Mouse (Mus musculus) forebrain, embryonic 14.5 days (tissue): ENCODE data around the gene Nktr. TPM values are rescaled to one million over a fixed set of nuclear protein-coding genes. Genes with fewer than 3 reads are reported as not detected.

Experiments
- ATAC-seq: fragments of 200-750 bp; cut with Nextera tagmentation; 2 replicates; pipeline ENCODE4 v1.8.0; 2017; ENCODE audit warnings: mild to moderate bottlenecking, moderate library complexity
- DNase-seq: peaks from one replicate; pipeline ENCODE4 v3.0.0-alpha.2; 2015; ENCODE audit warnings: low spot score
- H3K27ac ChIP-seq: fragments of 300-500 bp; sonication (generic); 2 replicates; pipeline ENCODE4 v1.5.1; 2014; ENCODE audit warnings: low read depth, mild to moderate bottlenecking, control low read depth, low read length, moderate library complexity
- H3K27me3 ChIP-seq: fragments of 300-500 bp; sonication (generic); replicated peaks from 2 replicates; pipeline ENCODE4 v1.6.1; 2014; ENCODE audit warnings: low read length, control low read depth, mixed read lengths; ENCODE audit not compliant: control insufficient read depth, insufficient read depth
- H3K36me3 ChIP-seq: fragments of 300-500 bp; sonication (generic); 2 replicates; pipeline ENCODE4 v1.6.1; 2014; ENCODE audit warnings: low read length, control low read depth; ENCODE audit not compliant: control insufficient read depth, insufficient read depth
- H3K4me1 ChIP-seq: fragments of 300-500 bp; sonication (generic); 2 replicates; pipeline ENCODE4 v1.6.1; 2014; ENCODE audit warnings: antibody characterized with exemption, low read length, control low read depth; ENCODE audit not compliant: control insufficient read depth, insufficient read depth
- H3K4me2 ChIP-seq: fragments of 300-500 bp; sonication (generic); 2 replicates; pipeline ENCODE4 v1.6.1; 2014; ENCODE audit warnings: mild to moderate bottlenecking, control low read depth, low read length
- H3K4me3 ChIP-seq: fragments of 300-500 bp; sonication (generic); 2 replicates; pipeline ENCODE4 v1.5.1; 2014; ENCODE audit warnings: low read depth, low read length, control low read depth
- H3K9ac ChIP-seq: fragments of 300-500 bp; sonication (generic); 2 replicates; pipeline ENCODE4 v1.6.1; 2014; ENCODE audit warnings: mild to moderate bottlenecking, low read length, control low read depth, moderate library complexity
- H3K9me3 ChIP-seq: fragments of 300-500 bp; sonication (generic); replicated peaks from 2 replicates; pipeline ENCODE4 v1.6.1; 2016; ENCODE audit warnings: low read length, control low read depth, mixed read lengths; ENCODE audit not compliant: control insufficient read depth
- WGBS: fragments of 180-500 bp; shearing (Covaris S2); extraction: QIAGEN DNeasy Blood & Tissue Kit; methylation state at CpG from one replicate; pipeline ENCODE4 v1.1.7; 2014; 5-methylcytosine and 5-hydroxymethylcytosine counted together
- polyA plus RNA-seq: library from polyadenylated mRNA; unstranded; fragments of >200 nt; fragmentation: Nextera tagmentation; extraction: Ambion mirVana; gene quantifications from 2 replicates; pipeline ENCODE4 v1.2.1, GENCODE M21; 2014

Gene Nktr
- polyA plus RNA-seq, result 41.5 and 53.0 TPM in 2 replicates

DNA sequence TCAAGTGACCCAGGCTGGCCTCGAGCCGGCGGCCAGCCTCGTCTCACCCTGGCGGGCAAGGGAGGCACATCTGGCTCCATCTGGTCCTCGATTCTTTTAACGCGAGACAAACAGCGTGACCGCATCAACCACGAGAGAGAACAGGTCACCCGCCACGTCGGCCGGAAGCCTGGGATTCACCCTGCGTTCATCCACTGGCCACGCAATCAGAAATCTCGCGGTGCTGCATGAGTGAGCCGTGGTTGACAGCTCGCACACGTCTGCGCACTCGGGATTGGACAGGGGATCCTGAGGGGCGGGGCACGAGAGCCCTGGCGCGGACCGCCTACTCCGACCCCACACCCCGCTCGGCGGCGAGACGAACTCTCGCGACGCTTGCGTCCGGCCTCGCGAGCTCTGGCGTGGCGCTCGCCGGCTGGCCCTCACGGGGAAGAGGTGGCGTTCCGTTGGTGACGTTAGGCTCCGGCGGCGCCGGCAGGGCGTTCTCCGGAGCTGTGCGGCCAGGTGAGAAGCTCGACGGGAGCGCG is at the start of gene Nktr:
TSS of gene Nktr (plus strand) at position 378 of the 527 bp plus-strand sequence.
- ATAC-seq, result peak; percentile 100
- Histone ChIP-seq H3K36me3 (no peaks in the 10 kb centered on the region), H3K27ac (peak within 1 kb of the TSS; percentile 91), H3K4me1 (peaks cover 10% of the 10 kb centered on the region), H3K4me3 (peak within 1 kb of the TSS; percentile 94), H3K9ac (peak within 1 kb of the TSS; percentile 95), H3K4me2 (peak within 1 kb of the TSS; percentile 95), H3K27me3 (no peaks in the 10 kb centered on the region), H3K9me3 (0 out of 2 replicates have a peak, but pooled peaks cover 2% of the 10 kb centered on the region)
- WGBS, result under 1% methylated on average over 51 of the region's 61 CpGs
- DNase-seq, result peak; percentile 99

- Histone ChIP-seq H3K27ac (no peak overlapping the region), H3K4me3 (peak overlapping the region; percentile 25), H3K4me2 (peak overlapping the region; percentile 59), H3K9ac (peak overlapping the region; percentile 54), H3K4me1 (peaks cover 17% of the 10 kb centered on the region; the same call in 1 of the 2 replicates), H3K36me3 (no peaks in the 10 kb centered on the region), H3K9me3 (no peaks in the 10 kb centered on the region), H3K27me3 (0 out of 2 replicates have a peak, but pooled peaks cover 3% of the 10 kb centered on the region)
- peak; percentile 49 for ATAC-seq
- DNase-seq, result peak; percentile 64
- under 1% methylated on average over 28 of the region's 28 CpGs for WGBS
Measured at GRCm38 (mm10) chr9:121669348-121669791, 49.6 kb upstream of the Nktr start.

- Histone ChIP-seq H3K4me3 (no peak overlapping the region), H3K9ac (no peak overlapping the region), H3K27ac (no peak overlapping the region), H3K9me3 (no peaks in the 10 kb centered on the region), H3K36me3 (no peaks in the 10 kb centered on the region), H3K27me3 (0 out of 2 replicates have a peak, but pooled peaks cover 3% of the 10 kb centered on the region), H3K4me2 (no peak overlapping the region), H3K4me1 (peaks cover 14% of the 10 kb centered on the region; the same call in 1 of the 2 replicates)
- WGBS, result 14% methylated on average over 7 of the region's 7 CpGs
- ATAC-seq (no peak), DNase-seq (peak; percentile 75)
Measured at GRCm38 (mm10) chr9:121671300-121671699, 47.7 kb upstream of the Nktr start.

DNA sequence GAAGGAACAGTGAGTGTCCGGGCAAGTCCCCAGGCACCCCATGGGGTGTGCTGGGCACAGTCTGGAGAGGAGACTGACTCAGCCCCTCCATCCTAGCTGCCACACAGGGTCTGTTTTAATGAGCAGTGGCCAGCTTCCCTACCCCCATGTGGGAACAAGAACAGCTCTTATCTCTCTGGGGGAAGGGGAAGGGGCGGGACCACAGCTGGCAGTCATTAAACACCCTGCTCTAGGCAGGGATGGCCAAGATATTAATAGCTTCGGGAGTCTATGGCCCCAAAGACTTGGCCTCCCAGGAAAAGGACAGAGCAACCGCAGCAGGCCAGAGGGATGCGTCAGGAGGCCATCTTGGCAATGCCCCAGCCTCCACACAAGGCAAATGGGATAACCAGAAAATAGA is 46.7 kb upstream of the Nktr start:
- Histone ChIP-seq H3K27me3 (0 out of 2 replicates have a peak, but pooled peaks cover 3% of the 10 kb centered on the region), H3K4me2 (no peak overlapping the region), H3K36me3 (no peaks in the 10 kb centered on the region), H3K9ac (no peak overlapping the region), H3K4me1 (peaks cover 11% of the 10 kb centered on the region; the same call in 1 of the 2 replicates), H3K9me3 (no peaks in the 10 kb centered on the region), H3K4me3 (no peak overlapping the region), H3K27ac (no peak overlapping the region)
- WGBS, result 77% methylated on average over 5 of the region's 5 CpGs
- ATAC-seq, result no peak
- DNase-seq, result no peak

DNA sequence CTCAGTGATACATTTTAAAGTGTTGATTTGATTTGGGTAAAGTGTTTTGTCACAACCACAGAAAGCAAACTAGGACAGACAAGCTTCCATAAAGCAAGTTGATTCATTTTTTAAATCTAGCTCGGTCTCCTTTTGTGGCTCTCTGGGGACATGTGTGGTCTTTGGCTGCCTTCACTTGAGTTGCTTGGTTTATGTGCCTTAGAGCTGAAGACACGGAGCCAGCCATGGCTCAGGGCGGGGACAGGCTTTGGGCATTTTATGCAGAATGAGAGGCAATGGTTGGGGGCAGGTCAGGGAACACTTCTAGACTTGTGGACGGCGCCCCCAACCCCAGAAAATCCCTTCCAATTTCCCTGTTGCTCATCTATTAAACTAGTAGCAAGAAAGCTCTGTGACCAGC is 45.3 kb upstream of the Nktr start:
- Histone ChIP-seq H3K4me3 (no peak overlapping the region), H3K27ac (no peak overlapping the region), H3K36me3 (no peaks in the 10 kb centered on the region), H3K9ac (no peak overlapping the region), H3K9me3 (no peaks in the 10 kb centered on the region), H3K4me2 (no peak overlapping the region), H3K27me3 (0 out of 2 replicates have a peak, but pooled peaks cover 3% of the 10 kb centered on the region), H3K4me1 (0 out of 2 replicates have a peak, but pooled peaks cover 6% of the 10 kb centered on the region)
- DNase-seq (no peak), ATAC-seq (no peak)
- WGBS, result 86% methylated on average over 5 of the region's 5 CpGs

GRCm38 (mm10) chr9:121675011-121675410 is 44.0 kb upstream of the Nktr start:
- H3K4me1 ChIP-seq, result no peaks in the 10 kb centered on the region; the same call in 1 of the 2 replicates
- no peak for ATAC-seq
- 0 out of 2 replicates have a peak, but pooled peaks cover 3% of the 10 kb centered on the region for H3K27me3 ChIP-seq
- H3K9me3 ChIP-seq, result no peaks in the 10 kb centered on the region
- H3K4me3 ChIP-seq, result no peak overlapping the region
- no peak overlapping the region for H3K9ac ChIP-seq
- no peak overlapping the region for H3K4me2 ChIP-seq
- 87% methylated on average over 9 of the region's 9 CpGs for WGBS
- H3K27ac ChIP-seq, result no peak overlapping the region
- DNase-seq, result no peak
- no peaks in the 10 kb centered on the region for H3K36me3 ChIP-seq

DNA sequence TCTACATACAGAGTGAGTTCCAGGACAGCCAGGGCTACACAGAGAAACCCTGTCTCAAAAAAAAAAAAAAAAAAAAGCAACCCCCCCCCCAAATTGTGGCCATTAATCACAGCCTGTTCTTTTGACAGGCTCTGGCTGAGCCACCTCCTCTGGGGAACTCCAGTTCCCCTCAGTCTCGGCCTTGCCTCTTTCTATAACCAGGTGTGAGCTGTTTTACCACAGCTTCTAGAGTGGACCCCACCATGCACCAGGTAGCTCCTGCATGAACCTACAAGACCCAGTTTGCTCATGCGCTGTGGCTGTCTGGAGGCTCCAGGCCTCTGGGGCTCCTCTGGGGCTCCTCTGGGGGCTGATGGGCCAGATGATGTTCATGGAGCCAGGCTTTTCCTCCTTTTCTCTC is 43.4 kb upstream of the Nktr start:
- H3K4me1 ChIP-seq, result no peaks in the 10 kb centered on the region; the same call in 1 of the 2 replicates
- H3K36me3 ChIP-seq, result no peaks in the 10 kb centered on the region
- no peak overlapping the region for H3K4me2 ChIP-seq
- 95% methylated on average over 2 of the region's 2 CpGs for WGBS
- DNase-seq, result no peak
- no peak overlapping the region for H3K4me3 ChIP-seq
- ATAC-seq, result no peak
- H3K27ac ChIP-seq, result no peak overlapping the region
- H3K9ac ChIP-seq, result no peak overlapping the region
- H3K27me3 ChIP-seq, result 0 out of 2 replicates have a peak, but pooled peaks cover under 1% of the 10 kb centered on the region
- H3K9me3 ChIP-seq, result no peaks in the 10 kb centered on the region

DNA sequence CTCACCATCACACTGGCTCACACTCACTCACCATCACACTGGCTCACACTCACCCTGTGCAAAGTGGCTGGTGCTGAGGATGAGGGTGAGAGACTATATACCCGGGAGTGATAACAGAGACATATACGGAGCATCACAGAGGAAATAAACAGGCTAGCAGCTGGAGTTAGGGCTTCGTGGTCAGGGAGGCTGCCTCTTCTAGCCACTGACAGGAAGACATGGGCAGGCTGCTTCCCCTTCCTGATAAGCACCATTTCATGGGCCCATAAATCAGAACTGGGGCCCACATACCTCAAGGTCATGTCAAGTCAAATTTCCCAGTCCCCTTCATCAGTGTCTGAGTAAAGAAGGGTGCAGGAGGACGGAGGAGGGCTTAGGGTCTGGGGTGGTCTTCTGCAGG is 41.9 kb upstream of the Nktr start:
- ATAC-seq (no peak), DNase-seq (no peak)
- Histone ChIP-seq H3K4me3 (no peak overlapping the region), H3K4me2 (no peak overlapping the region), H3K27ac (no peak overlapping the region), H3K9ac (no peak overlapping the region), H3K36me3 (peaks cover 9% of the 10 kb centered on the region), H3K27me3 (no peaks in the 10 kb centered on the region), H3K4me1 (no peaks in the 10 kb centered on the region; the same call in 1 of the 2 replicates), H3K9me3 (no peaks in the 10 kb centered on the region)
- WGBS, result 94% methylated on average over 4 of the region's 4 CpGs

- no peak for ATAC-seq
- no peaks in the 10 kb centered on the region for H3K27me3 ChIP-seq
- H3K4me2 ChIP-seq, result no peak overlapping the region
- H3K36me3 ChIP-seq, result peaks cover 13% of the 10 kb centered on the region
- WGBS, result 84% methylated on average over 8 of the region's 8 CpGs
- H3K27ac ChIP-seq, result no peak overlapping the region
- no peaks in the 10 kb centered on the region for H3K9me3 ChIP-seq
- DNase-seq, result no peak
- H3K4me1 ChIP-seq, result no peaks in the 10 kb centered on the region; the same call in 1 of the 2 replicates
- H3K4me3 ChIP-seq, result no peak overlapping the region
- no peak overlapping the region for H3K9ac ChIP-seq
Measured at GRCm38 (mm10) chr9:121677476-121677875, 41.5 kb upstream of the Nktr start.
